Mouse (Mus musculus) ES-Bruce4 (cell line): ENCODE results near the gene Emb.

Experiments used
- CTCF ChIP-seq: IDR thresholded peaks from one replicate; pipeline ENCODE4 v1.8.1; 2011; ENCODE audit warnings: low read depth, low read length
- POLR2A ChIP-seq: IDR thresholded peaks from one replicate; pipeline ENCODE4 v1.8.1; 2011; ENCODE audit warnings: low read length; ENCODE audit not compliant: insufficient read depth

GRCm38 (mm10) chr13:117215481-117215880, 7.1 kb downstream of the Emb start:
- TF ChIP-seq CTCF, result no peak
- TF ChIP-seq POLR2A, result no peak
